Mouse (Mus musculus) heart, embryonic 10.5 days (tissue): ENCODE results near the gene Rbpj. TPM values are rescaled to one million over a fixed set of nuclear protein-coding genes. Genes with fewer than 3 reads are reported as not detected.

Source experiments
- DNase-seq: peaks from one replicate; pipeline ENCODE4 v3.0.0-alpha.2; 2017; ENCODE audit warnings: low spot score
- H3K27ac ChIP-seq: fragments of 300-500 bp; sonication (generic); 2 replicates; pipeline ENCODE4 v1.5.1; 2016; ENCODE audit warnings: mild to moderate bottlenecking
- H3K27me3 ChIP-seq: fragments of 300-500 bp; sonication (generic); 2 replicates; pipeline ENCODE4 v1.6.1; 2016; ENCODE audit warnings: mild to moderate bottlenecking; ENCODE audit not compliant: poor library complexity, insufficient read depth, severe bottlenecking
- H3K36me3 ChIP-seq: fragments of 300-500 bp; sonication (generic); 2 replicates; pipeline ENCODE4 v1.6.1; 2016; ENCODE audit warnings: mild to moderate bottlenecking, moderate library complexity
- H3K4me1 ChIP-seq: fragments of 300-500 bp; sonication (generic); 2 replicates; pipeline ENCODE4 v1.6.1; 2016; ENCODE audit warnings: mild to moderate bottlenecking
- H3K4me3 ChIP-seq: fragments of 300-500 bp; sonication (generic); 2 replicates; pipeline ENCODE4 v1.5.1; 2016; ENCODE audit warnings: mild to moderate bottlenecking, moderate library complexity
- H3K9me3 ChIP-seq: fragments of 300-500 bp; sonication (generic); 2 replicates; pipeline ENCODE4 v1.6.1; 2016; ENCODE audit warnings: mild to moderate bottlenecking, moderate library complexity
- WGBS: fragments of 180-500 bp; shearing (Covaris S2); methylation state at CpG from one replicate; pipeline ENCODE4 v1.1.7; 2016; 5-methylcytosine and 5-hydroxymethylcytosine counted together
- polyA plus RNA-seq: library from polyadenylated mRNA; unstranded; fragments of >200 nt; fragmentation: Nextera tagmentation; extraction: Ambion mirVana; gene quantifications from 2 replicates; pipeline ENCODE4 v1.2.1, GENCODE M21; 2016

Rbpj gene
- polyA plus RNA-seq, 1 experiment from 2014 or later = 24.6 TPM

- Histone ChIP-seq H3K4me1 (no peaks in the 10 kb centered on the region), H3K36me3 (no peaks in the 10 kb centered on the region), H3K27ac (no peak overlapping the region), H3K4me3 (no peak overlapping the region), H3K9me3 (no peaks in the 10 kb centered on the region), H3K27me3 (no peaks in the 10 kb centered on the region)
- DNase-seq = no peak
- 59% methylated on average over 3 of the region's 3 CpGs for WGBS
Measured at GRCm38 (mm10) chr5:53574883-53575442, 109.0 kb downstream of the Rbpj start.

- Histone ChIP-seq H3K9me3 (no peaks in the 10 kb centered on the region), H3K4me3 (no peak overlapping the region), H3K27me3 (no peaks in the 10 kb centered on the region), H3K36me3 (no peaks in the 10 kb centered on the region), H3K4me1 (no peaks in the 10 kb centered on the region), H3K27ac (no peak overlapping the region)
- no peak for DNase-seq
- 77% methylated on average over 10 of the region's 10 CpGs for WGBS
Measured at GRCm38 (mm10) chr5:53577272-53577889, 111.4 kb downstream of the Rbpj start.

- no peak for DNase-seq
- WGBS = 88% methylated on average over 9 of the region's 9 CpGs
Measured at GRCm38 (mm10) chr5:53584069-53584767, 118.3 kb downstream of the Rbpj start.

GRCm38 (mm10) chr5:53588421-53589171 lies 122.6 kb downstream of the Rbpj start:
- DNase-seq = no peak

More at GRCm38 (mm10) chr5:53584069-53584767, 118.3 kb downstream of the Rbpj start:
- 0 out of 2 replicates have a peak, but pooled peaks cover 10% of the 10 kb centered on the region for H3K27me3 ChIP-seq
- no peak overlapping the region for H3K27ac ChIP-seq
- no peaks in the 10 kb centered on the region for H3K4me1 ChIP-seq
- no peak overlapping the region for H3K4me3 ChIP-seq
- H3K9me3 ChIP-seq = no peaks in the 10 kb centered on the region
- H3K36me3 ChIP-seq = no peaks in the 10 kb centered on the region

GRCm38 (mm10) chr5:53589172-53589960 lies 123.4 kb downstream of the Rbpj start:
- DNase-seq = peak; percentile 97
- Histone ChIP-seq H3K9me3 (no peaks in the 10 kb centered on the region), H3K27me3 (0 out of 2 replicates have a peak, but pooled peaks cover 10% of the 10 kb centered on the region), H3K27ac (peak overlapping the region; percentile 93), H3K36me3 (no peaks in the 10 kb centered on the region), H3K4me1 (peaks cover 13% of the 10 kb centered on the region; the same call in 1 of the 2 replicates), H3K4me3 (peak overlapping the region; percentile 93)
- WGBS = 0% methylated on average over 72 of the region's 72 CpGs

More at GRCm38 (mm10) chr5:53588421-53589171, 122.6 kb downstream of the Rbpj start:
- Histone ChIP-seq H3K9me3 (no peaks in the 10 kb centered on the region), H3K27me3 (0 out of 2 replicates have a peak, but pooled peaks cover 10% of the 10 kb centered on the region), H3K4me1 (peaks cover 9% of the 10 kb centered on the region; the same call in 1 of the 2 replicates), H3K36me3 (no peaks in the 10 kb centered on the region), H3K27ac (peak overlapping the region; percentile 93), H3K4me3 (peak overlapping the region; percentile 93)
- WGBS = 3% methylated on average over 32 of the region's 34 CpGs

- under 1% methylated on average over 58 of the region's 59 CpGs for WGBS
- peak; percentile 98 for DNase-seq
Measured at GRCm38 (mm10) chr5:53590179-53590765, 124.3 kb downstream of the Rbpj start.

GRCm38 (mm10) chr5:53590875-53591682 lies 125.1 kb downstream of the Rbpj start:
- peak; percentile 78 for DNase-seq
- H3K4me3 ChIP-seq = peak overlapping the region; percentile 93
- 13% methylated on average over 67 of the region's 67 CpGs for WGBS
- H3K9me3 ChIP-seq = no peaks in the 10 kb centered on the region
- H3K4me1 ChIP-seq = peaks cover 13% of the 10 kb centered on the region; the same call in 1 of the 2 replicates
- H3K27me3 ChIP-seq = 0 out of 2 replicates have a peak, but pooled peaks cover 10% of the 10 kb centered on the region
- H3K27ac ChIP-seq = peak overlapping the region; percentile 93
- no peaks in the 10 kb centered on the region for H3K36me3 ChIP-seq

More at GRCm38 (mm10) chr5:53590179-53590765, 124.3 kb downstream of the Rbpj start:
- H3K4me1 ChIP-seq = peaks cover 13% of the 10 kb centered on the region; the same call in 1 of the 2 replicates
- peak overlapping the region; percentile 93 for H3K4me3 ChIP-seq
- no peaks in the 10 kb centered on the region for H3K9me3 ChIP-seq
- H3K27me3 ChIP-seq = 0 out of 2 replicates have a peak, but pooled peaks cover 10% of the 10 kb centered on the region
- no peaks in the 10 kb centered on the region for H3K36me3 ChIP-seq
- peak overlapping the region; percentile 93 for H3K27ac ChIP-seq

GRCm38 (mm10) chr5:53591683-53592050 lies 125.7 kb downstream of the Rbpj start:
- Histone ChIP-seq H3K36me3 (no peaks in the 10 kb centered on the region), H3K4me3 (peak overlapping the region; percentile 93), H3K4me1 (peaks cover 13% of the 10 kb centered on the region; the same call in 1 of the 2 replicates), H3K27ac (peak overlapping the region; percentile 93), H3K9me3 (no peaks in the 10 kb centered on the region), H3K27me3 (0 out of 2 replicates have a peak, but pooled peaks cover 4% of the 10 kb centered on the region)
- WGBS = 5% methylated on average over 8 of the region's 8 CpGs
- DNase-seq = no peak

GRCm38 (mm10) chr5:53593080-53593688 lies 127.2 kb downstream of the Rbpj start:
- H3K36me3 ChIP-seq = no peaks in the 10 kb centered on the region
- H3K9me3 ChIP-seq = no peaks in the 10 kb centered on the region
- H3K4me1 ChIP-seq = peaks cover 13% of the 10 kb centered on the region; the same call in 1 of the 2 replicates
- no peak for DNase-seq
- 78% methylated on average over 5 of the region's 5 CpGs for WGBS
- H3K27me3 ChIP-seq = no peaks in the 10 kb centered on the region
- H3K27ac ChIP-seq = no peak overlapping the region
- no peak overlapping the region for H3K4me3 ChIP-seq

- H3K27ac ChIP-seq = no peak overlapping the region
- no peaks in the 10 kb centered on the region for H3K9me3 ChIP-seq
- H3K36me3 ChIP-seq = no peaks in the 10 kb centered on the region
- DNase-seq = peak; percentile 74
- 29% methylated on average over 4 of the region's 4 CpGs for WGBS
- H3K27me3 ChIP-seq = no peaks in the 10 kb centered on the region
- H3K4me3 ChIP-seq = no peak overlapping the region
- H3K4me1 ChIP-seq = peaks cover 13% of the 10 kb centered on the region; the same call in 1 of the 2 replicates
Measured at GRCm38 (mm10) chr5:53594274-53594673, 128.3 kb downstream of the Rbpj start.

- H3K4me3 ChIP-seq = no peak overlapping the region
- no peak for DNase-seq
Measured at GRCm38 (mm10) chr5:53598510-53598909, 132.6 kb downstream of the Rbpj start.

More at GRCm38 (mm10) chr5:53598510-53598909, 132.6 kb downstream of the Rbpj start:
- Histone ChIP-seq H3K27me3 (no peaks in the 10 kb centered on the region), H3K36me3 (no peaks in the 10 kb centered on the region), H3K9me3 (no peaks in the 10 kb centered on the region), H3K4me1 (peaks cover 4% of the 10 kb centered on the region; the same call in 1 of the 2 replicates), H3K27ac (no peak overlapping the region)
